Mouse (Mus musculus) ES-E14 (cell line): Measurements from ENCODE around the gene Prkcb. TPM values are rescaled to one million over a fixed set of nuclear protein-coding genes. Genes with fewer than 3 reads are reported as not detected.

Experiments
- DNase-seq: peaks from one replicate; pipeline ENCODE4 v3.0.0-alpha.2; 2013; ENCODE audit warnings: low read depth, low spot score
- H3K27ac ChIP-seq: 2 replicates; pipeline ENCODE4 v1.5.1; 2012; ENCODE audit warnings: low read depth, mild to moderate bottlenecking, low read length, moderate library complexity, mixed read lengths; ENCODE audit not compliant: poor library complexity, insufficient read depth, severe bottlenecking
- H3K36me3 ChIP-seq: 2 replicates; pipeline ENCODE4 v1.6.1; 2012; ENCODE audit warnings: mild to moderate bottlenecking, low read length, moderate library complexity, mixed read lengths; ENCODE audit not compliant: control insufficient read depth, poor library complexity, insufficient read depth, severe bottlenecking
- H3K4me1 ChIP-seq, 2 experiments: fragments of 150-350 bp in 1 of 2; sonication (generic) in 1 of 2; 2 replicates each; pipeline ENCODE4 v1.6.1; 2012; ENCODE audit warnings: low read length in 2 of 2, mild to moderate bottlenecking in 1 of 2, mixed read lengths in 1 of 2; ENCODE audit not compliant: control insufficient read depth in 2 of 2, insufficient read depth in 2 of 2, poor library complexity in 1 of 2
- H3K4me3 ChIP-seq, 2 experiments: fragments of 150-350 bp in 1 of 2; sonication (generic) in 1 of 2; 2 replicates each; pipeline ENCODE4 v1.5.1; 2012; ENCODE audit warnings: low read length in 2 of 2, low read depth in 1 of 2, mild to moderate bottlenecking in 1 of 2, mixed read lengths in 1 of 2; ENCODE audit not compliant: insufficient read depth in 1 of 2, poor library complexity in 1 of 2, severe bottlenecking in 1 of 2
- H3K9ac ChIP-seq: 2 replicates; pipeline ENCODE4 v1.6.1; 2012; ENCODE audit warnings: low read depth, mild to moderate bottlenecking, low read length, mixed read lengths; ENCODE audit not compliant: poor library complexity, insufficient read depth, severe bottlenecking
- H3K9me3 ChIP-seq: fragments of 150-350 bp; sonication (generic); 2 replicates; pipeline ENCODE4 v1.6.1; 2012; ENCODE audit warnings: low read depth, mild to moderate bottlenecking, low read length; ENCODE audit not compliant: control insufficient read depth, insufficient read depth
- CHD2 ChIP-seq: IDR thresholded peaks from 2 replicates; pipeline ENCODE4 v1.6.1; 2014; ENCODE audit warnings: mild to moderate bottlenecking, low read depth, low read length, inconsistent platforms
- HCFC1 ChIP-seq: IDR thresholded peaks from 2 replicates; pipeline ENCODE4 v1.6.1; 2012; ENCODE audit warnings: low read length, inconsistent platforms, borderline replicate concordance; ENCODE audit not compliant: insufficient read depth
- MAFK ChIP-seq: IDR thresholded peaks from 2 replicates; pipeline ENCODE4 v1.6.1; 2014; ENCODE audit warnings: mild to moderate bottlenecking, low read depth, low read length, inconsistent platforms; ENCODE audit not compliant: insufficient read depth
- ZC3H11A ChIP-seq: IDR thresholded peaks from 2 replicates; pipeline ENCODE4 v1.6.1; 2012; ENCODE audit warnings: low read depth, mild to moderate bottlenecking, inconsistent platforms, low read length, borderline replicate concordance
- ZNF384 ChIP-seq: IDR thresholded peaks from 2 replicates; pipeline ENCODE4 v1.6.1; 2012; ENCODE audit warnings: low read depth, low read length, inconsistent platforms
- in situ Hi-C, 2 experiments: fragments of 600-800 bp; cut with MboI; formaldehyde crosslinking; loops; one replicate each; pipeline ENCODE4 v1.15.1; 2025; ENCODE audit warnings: low sequenced_read_pairs in 2 of 2, inconsistent platforms in 1 of 2; ENCODE audit not compliant: unreplicated experiment in 2 of 2
- total RNA-seq: library from RNA; depleted of rRNA; stranded (reverse); fragments of 300-350 nt; gene quantifications from 2 replicates; pipeline ENCODE4 v1.2.3, GENCODE M21; 2012

The Prkcb gene
- total RNA-seq, 1 experiment = 6.1 TPM

DNA sequence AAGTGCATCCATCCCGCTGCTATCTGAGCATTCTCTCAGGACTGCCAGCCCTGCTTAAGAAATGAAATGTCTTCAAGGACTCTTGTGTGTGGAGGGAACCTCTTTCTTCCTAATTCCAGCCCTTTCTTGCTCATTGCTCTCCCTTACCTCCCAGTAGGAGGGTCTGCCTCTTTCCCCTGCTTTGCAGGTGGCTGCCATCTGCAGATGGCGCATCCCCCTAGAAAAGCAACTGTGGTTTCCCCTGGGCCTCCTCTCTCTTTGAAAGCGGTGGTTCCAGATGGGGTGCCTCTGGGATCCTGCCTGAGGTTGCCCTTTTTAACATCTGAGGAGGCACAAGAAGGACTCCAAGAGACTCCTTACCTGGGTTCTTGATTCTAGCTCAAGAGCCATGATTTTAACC, 2.2 kb downstream of the Prkcb start:
- no peaks in the 10 kb centered on the region for H3K9me3 ChIP-seq
- DNase-seq = no peak
- TF ChIP-seq CHD2 = no peak
- no peak for TF ChIP-seq HCFC1
- TF ChIP-seq ZNF384 = no peak
- no peak for TF ChIP-seq ZC3H11A
- TF ChIP-seq MAFK = no peak
- H3K36me3 ChIP-seq = no peaks in the 10 kb centered on the region
- H3K4me3 ChIP-seq = no peak overlapping the region
- peaks cover 0 to 3% of the 10 kb centered on the region in 2 experiments; a peak in 1 of 4 replicates for H3K4me1 ChIP-seq
- no peak overlapping the region for H3K9ac ChIP-seq
- in situ Hi-C loops = no loop called here
- H3K27ac ChIP-seq = no peak overlapping the region

DNA sequence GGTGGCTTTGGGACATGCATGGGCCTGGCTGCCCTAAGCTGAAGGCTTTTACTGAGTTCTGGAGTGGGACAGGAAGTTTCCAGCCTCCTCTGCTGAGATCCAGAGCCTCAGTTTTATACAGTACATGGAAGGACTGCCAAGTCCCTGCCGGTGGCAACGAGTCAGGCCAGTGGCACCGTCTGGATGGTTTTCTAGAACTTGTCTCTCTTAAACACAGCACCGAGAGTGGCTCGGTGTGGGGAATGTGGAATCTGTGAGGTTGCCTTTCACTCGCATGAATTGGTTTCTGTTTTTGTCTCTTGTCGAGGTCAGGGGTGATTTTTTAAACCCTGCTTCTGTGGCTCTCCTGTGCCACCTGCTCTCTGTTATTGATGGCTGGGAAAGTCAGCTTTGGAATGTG, 3.6 kb downstream of the Prkcb start:
- no peak for DNase-seq
- in situ Hi-C loops = no loop called here
- H3K9ac ChIP-seq = no peak overlapping the region
- H3K27ac ChIP-seq = no peak overlapping the region
- peaks cover 0 to 3% of the 10 kb centered on the region in 2 experiments; a peak in 1 of 4 replicates for H3K4me1 ChIP-seq
- no peak for TF ChIP-seq MAFK
- no peak for TF ChIP-seq HCFC1
- TF ChIP-seq ZC3H11A = no peak
- no peak for TF ChIP-seq ZNF384
- no peaks in the 10 kb centered on the region for H3K9me3 ChIP-seq
- no peaks in the 10 kb centered on the region for H3K36me3 ChIP-seq
- H3K4me3 ChIP-seq = no peak overlapping the region

DNA sequence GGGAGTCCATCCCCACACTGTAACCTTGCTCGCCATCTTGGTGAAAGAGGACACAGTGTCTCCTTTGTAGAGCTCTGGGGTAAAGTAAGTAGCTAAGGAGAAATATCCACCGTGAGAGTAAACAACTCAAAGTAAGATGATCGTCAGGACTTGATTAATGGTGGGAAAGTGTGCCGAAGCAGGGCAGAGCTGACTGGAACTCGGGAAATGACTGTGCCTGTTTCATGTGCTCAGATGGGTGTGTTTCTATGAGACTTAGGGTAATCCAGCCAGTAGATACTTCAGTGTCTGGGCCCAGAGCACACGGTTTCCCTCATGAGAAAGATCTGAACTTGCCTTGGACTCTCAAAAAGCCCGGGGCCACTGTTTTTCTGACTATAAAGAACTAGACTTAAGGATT, 5.6 kb downstream of the Prkcb start:
- Histone ChIP-seq H3K36me3 (no peaks in the 10 kb centered on the region), H3K4me1 (no peaks in the 10 kb centered on the region), H3K4me3 (no peak overlapping the region), H3K27ac (no peak overlapping the region), H3K9me3 (no peaks in the 10 kb centered on the region), H3K9ac (no peak overlapping the region)
- in situ Hi-C loops = no loop called here
- no peak for TF ChIP-seq CHD2
- TF ChIP-seq MAFK = no peak
- TF ChIP-seq HCFC1 = no peak
- no peak for TF ChIP-seq ZC3H11A
- TF ChIP-seq ZNF384 = no peak
- DNase-seq = no peak

DNA sequence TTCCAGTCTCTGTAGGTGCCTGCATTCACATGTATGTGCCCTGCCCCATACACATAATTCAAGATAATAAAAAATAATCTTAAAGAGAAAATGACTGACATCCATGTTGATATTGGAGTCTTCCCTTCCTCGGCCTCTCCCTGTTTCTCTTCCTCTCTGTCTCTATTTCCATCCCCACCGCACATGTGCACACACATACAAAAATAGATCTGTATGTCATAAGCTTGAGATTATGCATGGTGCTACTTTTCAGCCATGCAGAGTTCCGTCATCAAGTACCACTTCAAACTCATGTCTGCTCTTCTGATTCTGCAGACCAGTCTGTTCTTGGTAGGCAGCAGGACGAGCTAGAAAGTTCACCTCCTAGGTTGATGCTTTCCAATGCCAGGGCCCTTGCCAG, 6.8 kb downstream of the Prkcb start:
- no peak overlapping the region for H3K27ac ChIP-seq
- no peak for DNase-seq
- no peaks in the 10 kb centered on the region for H3K36me3 ChIP-seq
- no peaks in the 10 kb centered on the region for H3K4me1 ChIP-seq
- TF ChIP-seq MAFK (no peak), HCFC1 (no peak), ZNF384 (no peak), ZC3H11A (no peak), CHD2 (no peak)
- no peaks in the 10 kb centered on the region for H3K9me3 ChIP-seq
- H3K4me3 ChIP-seq = no peak overlapping the region
- no peak overlapping the region for H3K9ac ChIP-seq
- in situ Hi-C loops = no loop called here

DNA sequence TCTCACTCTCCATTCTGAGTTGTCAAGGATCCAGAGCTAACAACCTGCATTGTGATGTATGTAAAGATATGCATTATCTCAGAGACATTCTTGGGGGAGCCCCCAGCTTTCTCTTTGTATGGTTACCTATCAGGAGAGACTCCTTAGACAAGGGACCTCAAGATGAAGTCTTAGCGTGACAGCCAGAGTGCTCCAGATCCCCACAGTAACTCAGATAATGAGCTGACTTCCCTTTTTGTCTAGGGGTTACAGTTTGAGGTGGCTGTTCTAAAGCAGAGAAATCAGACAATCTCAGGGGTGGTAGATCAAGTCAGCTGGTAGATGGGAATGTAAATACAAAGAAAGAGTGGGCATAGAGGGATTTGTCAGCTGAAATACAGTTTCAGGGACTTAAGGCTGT, 7.8 kb downstream of the Prkcb start:
- in situ Hi-C loops = no loop called here
- no peak overlapping the region for H3K9ac ChIP-seq
- no peaks in the 10 kb centered on the region for H3K36me3 ChIP-seq
- no peaks in the 10 kb centered on the region for H3K9me3 ChIP-seq
- no peaks in the 10 kb centered on the region for H3K4me1 ChIP-seq
- no peak overlapping the region for H3K27ac ChIP-seq
- no peak for DNase-seq
- no peak for TF ChIP-seq ZNF384
- no peak for TF ChIP-seq ZC3H11A
- TF ChIP-seq CHD2 = no peak
- H3K4me3 ChIP-seq = no peak overlapping the region
